Mouse (Mus musculus) lung, adult 2 months (tissue): ENCODE measurements around the gene Tmprss13. TPM values are rescaled to one million over a fixed set of nuclear protein-coding genes. Genes with fewer than 3 reads are reported as not detected.

Source experiments
- DNase-seq: peaks from one replicate; pipeline ENCODE4 v3.0.0; 2022
- H3K4me1 ChIP-seq: fragments of 200-500 bp; 2 replicates; pipeline ENCODE4 v1.6.1; 2011; ENCODE audit warnings: low read length; ENCODE audit not compliant: control insufficient read depth, insufficient read depth
- H3K4me3 ChIP-seq: fragments of 200-500 bp; replicated peaks from 2 replicates; pipeline ENCODE3; 2011; ENCODE audit warnings: low read depth, mild to moderate bottlenecking, control low read depth, low read length; ENCODE audit errors: extremely low read depth
- CTCF ChIP-seq: fragments of 200-500 bp; IDR thresholded peaks from 2 replicates; pipeline ENCODE4 v1.5.1; 2011; ENCODE audit warnings: mild to moderate bottlenecking, low read length, control low read depth; ENCODE audit not compliant: insufficient read depth
- POLR2A ChIP-seq: fragments of 200-500 bp; IDR thresholded peaks from 2 replicates; pipeline ENCODE4 v1.6.1; 2011; ENCODE audit warnings: low read depth, mild to moderate bottlenecking, control low read depth, low read length, borderline replicate concordance; ENCODE audit errors: extremely low read depth
- WGBS: fragments of 180-500 bp; shearing (Covaris S2); methylation state at CpG from one replicate; pipeline ENCODE4 v1.1.7; 2018; 5-methylcytosine and 5-hydroxymethylcytosine counted together
- polyA plus RNA-seq: library from polyadenylated mRNA; depleted of rRNA; stranded (reverse); fragments of >200 nt; gene quantifications from 2 replicates; pipeline ENCODE4 v1.2.3, GENCODE M21; 2012

Gene Tmprss13
- polyA plus RNA-seq, 1 experiment, result 6.6 TPM

- no peak for DNase-seq
- 71% methylated on average over 11 of the region's 11 CpGs for WGBS
- TF ChIP-seq POLR2A (no peak), CTCF (peak; percentile 75)
- H3K4me3 ChIP-seq, result no peak overlapping the region
- peaks cover 4% of the 10 kb centered on the region; the same call in 1 of the 2 replicates for H3K4me1 ChIP-seq
Observed at GRCm38 (mm10) chr9:45299231-45300006, 19.5 kb upstream of the Tmprss13 start.

- TF ChIP-seq POLR2A (peak; percentile 79; the same call in 1 of the 2 replicates), CTCF (peak; percentile 86)
- Histone ChIP-seq H3K4me3 (peak overlapping the region; percentile 47), H3K4me1 (peaks cover 4% of the 10 kb centered on the region; the same call in 1 of the 2 replicates)
- WGBS, result 6% methylated on average over 20 of the region's 20 CpGs
- DNase-seq, result peak; percentile 91
Observed at GRCm38 (mm10) chr9:45300422-45301104, 18.3 kb upstream of the Tmprss13 start.

- DNase-seq, result no peak
- H3K4me1 ChIP-seq, result peaks cover 4% of the 10 kb centered on the region; the same call in 1 of the 2 replicates
- WGBS, result 82% methylated on average over 8 of the region's 8 CpGs
- H3K4me3 ChIP-seq, result no peak overlapping the region
- no peak for TF ChIP-seq POLR2A
- TF ChIP-seq CTCF, result no peak
Observed at GRCm38 (mm10) chr9:45301771-45302170, 17.1 kb upstream of the Tmprss13 start.

- DNase-seq, result no peak
- TF ChIP-seq POLR2A (no peak), CTCF (no peak)
- Histone ChIP-seq H3K4me3 (no peak overlapping the region), H3K4me1 (no peaks in the 10 kb centered on the region)
- WGBS, result 77% methylated on average over 12 of the region's 12 CpGs
Observed at GRCm38 (mm10) chr9:45306746-45307410, 12.0 kb upstream of the Tmprss13 start.

- no peak for TF ChIP-seq POLR2A
- no peak for TF ChIP-seq CTCF
- Histone ChIP-seq H3K4me1 (no peaks in the 10 kb centered on the region), H3K4me3 (no peak overlapping the region)
- WGBS, result 77% methylated on average over 5 of the region's 5 CpGs
- DNase-seq, result no peak
Observed at GRCm38 (mm10) chr9:45308521-45308920, 10.4 kb upstream of the Tmprss13 start.

GRCm38 (mm10) chr9:45311858-45312257 lies 7.0 kb upstream of the Tmprss13 start:
- no peak for TF ChIP-seq POLR2A
- no peak for TF ChIP-seq CTCF
- WGBS, result 70% methylated on average over 6 of the region's 6 CpGs
- DNase-seq, result no peak
- Histone ChIP-seq H3K4me1 (no peaks in the 10 kb centered on the region), H3K4me3 (no peak overlapping the region)

- TF ChIP-seq CTCF (no peak), POLR2A (no peak)
- WGBS, result 69% methylated on average over 3 of the region's 3 CpGs
- Histone ChIP-seq H3K4me1 (no peaks in the 10 kb centered on the region), H3K4me3 (no peak overlapping the region)
- no peak for DNase-seq
Observed at GRCm38 (mm10) chr9:45313913-45314312, 5.0 kb upstream of the Tmprss13 start.

- DNase-seq, result no peak
- H3K4me3 ChIP-seq, result no peak overlapping the region
- H3K4me1 ChIP-seq, result no peaks in the 10 kb centered on the region
- WGBS, result 54% methylated on average over 3 of the region's 3 CpGs
- TF ChIP-seq CTCF, result no peak
- TF ChIP-seq POLR2A, result no peak
Observed at GRCm38 (mm10) chr9:45317635-45318034, 1.3 kb upstream of the Tmprss13 start.

- TF ChIP-seq POLR2A (no peak), CTCF (no peak)
- Histone ChIP-seq H3K4me1 (no peaks in the 10 kb centered on the region), H3K4me3 (no peak overlapping the region)
- 81% methylated on average over 6 of the region's 6 CpGs for WGBS
- DNase-seq, result no peak
Observed at GRCm38 (mm10) chr9:45321465-45321864, 2.6 kb downstream of the Tmprss13 start.

GRCm38 (mm10) chr9:45321946-45322430 lies 3.1 kb downstream of the Tmprss13 start:
- 69% methylated on average over 4 of the region's 4 CpGs for WGBS
- TF ChIP-seq POLR2A (no peak), CTCF (no peak)
- peak; percentile 21 for DNase-seq
- no peaks in the 10 kb centered on the region for H3K4me1 ChIP-seq
- no peak overlapping the region for H3K4me3 ChIP-seq
